Mouse (Mus musculus) gastrocnemius, postnatal 36 days (tissue): ENCODE data around the gene Col28a1. TPM values are rescaled to one million over a fixed set of nuclear protein-coding genes. Genes with fewer than 3 reads are reported as not detected.

Experiments used
- DNase-seq, 2 experiments: peaks; one replicate each; pipeline ENCODE4 v3.0.0; 2022
- intact Hi-C: fragments of 180-260 bp; cut with DNase I; formaldehyde crosslinking; loops from one replicate; pipeline ENCODE4 v1.15.1; 2025
- total RNA-seq, 2 experiments: library from RNA; stranded (reverse); gene quantifications; 2 replicates each; pipeline ENCODE4 v1.2.3; 2021

Gene Col28a1
- total RNA-seq, 2 experiments from 2014 or later, result 0.59 to 0.76 TPM

GRCm38 (mm10) chr6:8128164-8128563 lies 64.3 kb downstream of the Col28a1 start:
- DNase-seq, result no peak
- intact Hi-C loops, result no loop called here

DNA sequence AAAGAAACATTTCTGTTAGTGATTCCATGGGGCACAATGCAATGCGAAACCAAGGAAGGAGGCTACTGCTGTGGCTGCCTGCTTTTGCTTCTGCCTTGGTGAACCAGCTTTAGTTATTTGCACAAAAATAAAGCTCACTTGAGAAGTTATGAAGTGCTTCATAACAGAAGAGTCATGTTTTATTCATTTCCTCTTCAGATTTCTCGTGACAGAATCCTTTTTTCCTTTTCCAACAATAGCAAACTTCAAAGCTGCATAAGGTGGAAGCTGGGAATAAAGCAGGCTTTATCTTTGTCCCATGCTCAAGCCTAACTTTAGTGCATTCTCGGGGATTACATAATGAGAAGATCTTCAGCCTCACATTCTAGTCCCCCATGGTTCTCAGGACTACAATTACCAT lies 65.9 kb downstream of the Col28a1 start:
- intact Hi-C loops, result no loop called here

DNA sequence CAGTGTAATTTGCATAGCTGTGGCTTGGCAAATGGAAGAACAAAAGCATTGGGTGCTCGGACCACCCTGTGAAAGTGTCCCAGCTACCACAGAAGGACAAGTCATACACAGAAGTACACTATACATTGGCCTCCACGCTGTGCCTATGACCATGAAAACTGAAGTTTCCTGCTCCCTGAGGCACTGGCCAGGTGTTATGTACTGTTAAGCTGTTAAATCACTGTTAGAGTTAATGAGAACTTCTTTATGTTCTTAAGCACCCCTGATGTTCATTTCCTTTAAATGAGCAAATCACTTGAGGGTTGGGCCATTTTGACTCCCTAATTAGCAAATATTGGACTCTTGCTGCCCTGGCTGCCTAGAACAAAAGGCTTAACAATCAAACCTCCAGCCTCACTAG lies 73.3 kb downstream of the Col28a1 start:
- no peak for DNase-seq
- intact Hi-C loops, result no loop called here

More for the DNA sequence above, 65.9 kb downstream of the Col28a1 start:
- DNase-seq, result no peak

GRCm38 (mm10) chr6:8118577-8118976 lies 73.8 kb downstream of the Col28a1 start:
- no peak for DNase-seq
- intact Hi-C loops, result no loop called here

GRCm38 (mm10) chr6:8105870-8106706 lies 86.3 kb downstream of the Col28a1 start:
- intact Hi-C loops, result no loop called here
- no peak for DNase-seq

GRCm38 (mm10) chr6:8101224-8101623 lies 91.2 kb downstream of the Col28a1 start:
- intact Hi-C loops, result no loop called here
- DNase-seq, result no peak

GRCm38 (mm10) chr6:8095856-8096255 lies 96.6 kb downstream of the Col28a1 start:
- intact Hi-C loops, result no loop called here
- DNase-seq, result no peak

- intact Hi-C loops, result no loop called here
- peak in 1 of 2 experiments; percentile 7 for DNase-seq
Observed at GRCm38 (mm10) chr6:8094160-8094953, 98.1 kb downstream of the Col28a1 start.

DNA sequence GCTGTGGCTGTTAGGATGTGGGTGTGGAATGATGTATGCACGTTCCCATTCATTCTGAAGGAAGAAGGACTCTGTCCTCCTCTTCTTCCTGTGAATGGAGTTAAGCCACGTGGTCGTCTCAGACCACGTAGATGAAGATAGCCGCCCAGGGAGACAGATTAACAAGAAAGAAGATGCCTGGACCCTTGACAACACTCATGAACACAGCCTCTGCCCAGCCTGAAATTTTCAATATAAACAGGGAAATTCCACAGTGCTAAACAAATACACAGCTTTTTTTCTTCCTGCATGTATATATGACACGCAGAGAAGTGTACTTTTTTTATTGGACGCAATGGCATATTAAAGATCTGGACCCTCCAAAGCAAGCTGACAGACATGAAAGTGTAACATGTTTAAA lies 98.9 kb downstream of the Col28a1 start:
- no peak for DNase-seq
- intact Hi-C loops, result no loop called here

DNA sequence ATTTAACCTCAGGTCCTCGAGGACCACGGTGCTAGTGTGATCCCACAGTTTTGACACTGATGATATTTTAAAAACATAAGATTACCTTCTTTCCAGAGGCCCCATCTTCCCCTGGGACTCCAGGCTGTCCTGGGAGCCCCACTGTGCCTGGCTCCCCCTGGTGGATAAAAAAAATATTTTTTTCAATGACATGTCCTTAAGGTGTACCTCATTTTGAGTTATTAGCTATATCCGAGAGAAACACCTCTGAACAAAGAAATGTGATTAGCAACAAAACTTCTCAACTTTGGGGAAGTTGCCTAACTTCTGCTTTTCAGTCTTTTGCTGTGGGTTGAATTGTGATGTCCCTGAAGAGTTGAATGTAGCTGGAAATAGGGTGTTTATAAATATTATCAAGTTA lies 105.6 kb downstream of the Col28a1 start:
- no peak for DNase-seq
- intact Hi-C loops, result loop anchor here (2.0 kb wide), 1 partner anchor 354 kb away; no protein-coding TSS in a partner anchor

DNA sequence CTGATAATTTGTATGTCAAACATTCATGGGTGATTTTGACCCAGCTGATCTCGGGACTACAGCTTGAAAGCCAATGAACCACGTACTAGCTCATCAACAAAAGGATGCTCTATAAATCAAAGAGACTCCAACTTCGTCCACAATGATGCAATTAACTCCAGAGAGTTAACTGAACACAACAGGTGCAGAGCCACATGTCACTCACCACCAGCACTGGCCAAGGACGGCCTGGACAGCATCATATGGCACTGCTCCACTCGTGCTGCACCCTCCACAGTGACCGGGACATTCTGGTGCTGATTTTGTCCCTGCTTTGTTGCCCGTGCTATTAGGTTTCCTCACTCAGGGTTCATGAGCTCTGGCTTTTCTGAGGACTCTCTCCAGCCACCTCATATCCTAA lies 107.6 kb downstream of the Col28a1 start:
- no peak for DNase-seq
- intact Hi-C loops, result no loop called here

- intact Hi-C loops, result no loop called here
- DNase-seq, result no peak
Observed at GRCm38 (mm10) chr6:8083196-8083595, 109.2 kb downstream of the Col28a1 start.

DNA sequence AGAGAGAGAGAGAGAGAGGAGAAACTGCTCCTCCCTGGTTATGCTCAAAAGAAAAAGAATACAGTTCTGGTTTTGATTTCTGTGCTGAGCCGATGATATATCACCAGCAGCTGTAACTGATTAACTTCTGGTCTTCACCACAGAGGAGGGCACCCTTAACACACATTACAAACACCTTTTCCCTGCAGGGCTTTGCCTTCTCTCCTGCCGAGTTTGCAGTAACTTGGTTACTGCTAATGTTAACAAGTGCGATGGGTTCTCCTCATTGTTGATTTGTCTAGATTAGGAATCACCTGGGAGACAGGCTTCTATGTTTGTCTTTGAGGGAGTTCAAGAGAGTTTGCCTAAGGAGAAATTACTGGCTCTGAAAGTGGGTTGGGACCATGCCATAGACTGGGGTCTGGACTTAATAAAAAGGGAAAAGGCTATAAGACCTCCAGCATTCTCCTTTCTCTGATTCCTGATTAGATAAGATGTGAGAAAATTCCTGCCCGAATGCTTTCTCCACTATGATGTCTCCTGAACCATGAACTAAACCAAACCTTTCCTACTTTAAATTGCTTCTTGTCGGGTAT lies 114.8 kb downstream of the Col28a1 start:
- DNase-seq, result no peak
- intact Hi-C loops, result no loop called here

- no peak for DNase-seq
- intact Hi-C loops, result no loop called here
Observed at GRCm38 (mm10) chr6:8074914-8075313, 117.5 kb downstream of the Col28a1 start.

GRCm38 (mm10) chr6:8068979-8069378 lies 123.4 kb downstream of the Col28a1 start:
- no peak for DNase-seq
- intact Hi-C loops, result no loop called here

DNA sequence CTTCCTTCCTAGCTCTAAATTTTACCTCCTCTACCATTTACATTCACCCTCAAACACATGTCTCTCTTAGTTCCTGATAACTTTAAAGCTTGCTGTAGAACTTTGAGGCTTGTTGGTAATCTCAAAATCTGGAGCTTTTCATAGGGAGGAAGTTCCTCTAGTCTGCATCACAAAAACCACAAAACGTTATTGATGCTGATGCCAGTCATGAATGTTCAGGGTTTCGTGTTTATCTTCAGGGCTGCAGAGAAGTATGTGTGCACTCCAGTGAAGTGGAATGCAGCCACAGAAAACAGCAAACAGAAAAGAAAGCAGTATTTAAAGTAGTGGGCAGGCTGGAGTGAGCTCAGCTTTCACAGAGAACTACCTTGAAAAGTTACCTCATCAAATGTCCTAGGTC lies 124.0 kb downstream of the Col28a1 start:
- no peak for DNase-seq
- intact Hi-C loops, result no loop called here

GRCm38 (mm10) chr6:8067124-8067523 lies 125.3 kb downstream of the Col28a1 start:
- intact Hi-C loops, result no loop called here
- DNase-seq, result no peak

DNA sequence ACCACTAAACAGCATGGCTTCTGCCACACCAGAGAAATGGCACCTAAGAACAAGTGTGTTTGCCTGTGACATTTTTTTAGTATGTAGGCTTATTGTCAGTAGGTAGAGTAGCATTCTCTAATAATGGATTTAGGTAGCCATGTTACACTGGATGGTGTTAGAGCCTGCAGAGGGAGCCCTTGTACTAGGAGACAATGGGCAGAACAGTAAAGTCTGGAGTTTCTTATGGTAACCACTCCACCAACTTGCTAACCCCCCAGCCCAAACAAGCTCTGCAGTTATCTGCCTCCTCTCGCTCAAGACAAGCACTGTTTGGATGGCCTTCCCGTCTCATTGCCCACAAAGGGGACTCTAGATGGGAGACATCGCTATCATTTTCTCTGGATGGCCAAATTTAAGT lies 126.2 kb downstream of the Col28a1 start:
- intact Hi-C loops, result no loop called here
- DNase-seq, result no peak

GRCm38 (mm10) chr6:8059199-8059598 lies 133.2 kb downstream of the Col28a1 start:
- no peak for DNase-seq
- intact Hi-C loops, result no loop called here

- intact Hi-C loops, result no loop called here
- no peak for DNase-seq
Observed at GRCm38 (mm10) chr6:8048216-8048615, 144.2 kb downstream of the Col28a1 start.

DNA sequence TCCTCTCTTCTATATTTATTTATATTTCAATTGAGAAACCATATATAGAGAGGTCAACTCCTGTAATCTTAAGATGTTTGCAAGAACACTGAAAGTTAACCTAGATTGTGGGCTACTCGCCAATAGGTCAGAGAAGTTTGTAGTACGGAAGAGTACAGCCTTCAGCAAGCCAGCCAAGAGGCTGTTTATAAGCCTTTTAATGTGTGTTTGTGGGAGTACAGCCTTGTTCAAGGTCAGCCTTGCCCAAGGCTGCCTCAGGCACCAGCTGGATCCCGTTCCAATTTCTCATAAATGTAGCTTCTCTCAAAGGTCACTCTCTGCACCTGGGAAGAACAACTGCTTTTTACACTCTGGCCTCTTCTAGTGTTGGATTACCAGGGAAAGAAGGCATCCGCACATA lies 146.0 kb downstream of the Col28a1 start:
- DNase-seq, result no peak
- intact Hi-C loops, result no loop called here
